Mouse (Mus musculus): ENCODE data around the gene Smok3c. TPM values are rescaled to one million over a fixed set of nuclear protein-coding genes. Genes with fewer than 3 reads are reported as not detected.
"Not testable (repeated sequence)": the region's sequence is repeated elsewhere in the genome, so short reads cannot be mapped to it uniquely, and the experiment has no call there.

Gene Smok3c
- polyA plus RNA-seq (2015; fragmentation: Nextera tagmentation; extraction: Ambion mirVana): not detected in 2 replicates

DNA sequence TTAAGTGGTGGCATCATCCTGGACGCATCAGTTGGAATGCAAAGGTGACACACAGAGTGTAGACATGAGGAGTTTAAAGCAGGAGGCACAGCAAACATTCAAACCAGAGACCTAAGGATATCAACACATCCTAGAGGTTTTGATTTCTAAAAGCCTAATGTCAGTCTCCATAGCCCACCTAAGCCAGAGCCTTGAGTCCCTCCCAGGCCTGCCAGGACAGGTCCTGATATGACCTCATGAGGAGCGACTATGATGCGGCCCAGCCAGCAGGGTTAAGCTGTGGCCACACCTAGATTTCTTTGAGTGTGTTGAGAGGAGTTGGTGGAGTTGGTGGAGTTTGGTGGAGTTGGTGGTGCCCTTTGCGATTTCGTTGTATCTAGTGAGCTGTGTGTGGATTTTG, at the start of gene Smok3c:
Gene Smok3c, plus strand, starts transcription at position 301 of the 400 bp plus-strand sequence.
- no CpG with 5 or more reads among the region's 5 CpGs for WGBS (ENCODE audit: insufficient replicate concordance)
- H3K4me1 ChIP-seq (replicated peaks); ATAC-seq (ENCODE audit: insufficient read depth); H3K4me3 ChIP-seq (replicated peaks); H3K9me3 ChIP-seq (replicated peaks); H3K27ac ChIP-seq (replicated peaks); H3K27me3 ChIP-seq; H3K9ac ChIP-seq; H3K4me2 ChIP-seq; H3K36me3 ChIP-seq (replicated peaks): not testable (repeated sequence)

DNA sequence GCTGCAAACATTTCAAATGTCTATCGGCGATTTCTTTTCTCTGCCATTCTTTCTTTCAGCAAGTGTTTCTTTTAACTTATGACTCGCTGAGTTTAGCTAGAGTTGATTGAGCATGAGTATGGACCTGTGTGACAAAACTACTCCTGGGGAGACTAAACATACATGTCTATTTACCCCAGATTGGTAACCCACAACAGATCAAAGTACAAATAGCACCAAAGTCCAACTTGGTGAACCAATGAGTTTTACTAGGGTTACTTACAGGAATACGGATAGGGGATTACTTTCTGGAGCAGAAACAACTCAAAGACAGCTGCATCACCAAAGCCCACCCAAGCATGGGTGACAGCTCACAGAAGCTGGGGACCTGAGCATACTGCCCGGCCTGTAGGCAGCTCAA, 43.6 kb upstream of the Smok3c start:
- no peak overlapping the region for H3K4me2 ChIP-seq
- WGBS (ENCODE audit: insufficient replicate concordance): 59% methylated on average over 5 of the region's 5 CpGs
- ATAC-seq (ENCODE audit: insufficient read depth): no peak; the same call in 1 of the 2 replicates
- H3K36me3 ChIP-seq (replicated peaks): no peaks in the 10 kb centered on the region
- H3K9me3 ChIP-seq (replicated peaks): no peaks in the 10 kb centered on the region
- no peak overlapping the region for H3K9ac ChIP-seq
- H3K4me3 ChIP-seq (replicated peaks): no peak overlapping the region
- H3K4me1 ChIP-seq (replicated peaks): 0 out of 2 replicates have a peak, but pooled peaks cover 2% of the 10 kb centered on the region
- H3K27me3 ChIP-seq: no peaks in the 10 kb centered on the region
- H3K27ac ChIP-seq (replicated peaks): no peak overlapping the region; the same call in 1 of the 2 replicates

DNA sequence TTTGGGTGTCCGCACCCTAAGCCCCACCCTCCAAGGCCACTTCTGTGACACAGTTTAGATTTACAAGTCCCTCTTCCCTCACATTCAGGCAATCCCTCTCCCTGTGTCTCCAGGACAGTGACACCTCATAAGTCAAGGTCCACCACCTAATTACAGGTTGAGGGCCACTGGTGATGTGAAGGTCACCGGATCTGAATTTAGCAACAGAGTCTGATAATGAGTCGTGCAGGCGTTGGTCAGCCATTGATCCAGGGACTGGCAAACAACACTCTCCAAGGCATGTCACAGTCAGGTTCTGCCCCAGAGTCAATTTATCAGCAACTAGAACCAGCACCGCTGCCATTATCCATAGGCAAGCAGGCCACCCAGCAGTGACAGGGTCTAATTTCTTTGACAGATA, 40.6 kb upstream of the Smok3c start:
- WGBS (ENCODE audit: insufficient replicate concordance): 62% methylated on average over 5 of the region's 5 CpGs
- Histone ChIP-seq H3K4me2 (no peak overlapping the region), H3K9ac (no peak overlapping the region), H3K36me3 (replicated peaks) (no peaks in the 10 kb centered on the region), H3K4me1 (replicated peaks) (0 out of 2 replicates have a peak, but pooled peaks cover 2% of the 10 kb centered on the region), H3K9me3 (replicated peaks) (no peaks in the 10 kb centered on the region), H3K27me3 (no peaks in the 10 kb centered on the region), H3K27ac (replicated peaks) (no peak overlapping the region), H3K4me3 (replicated peaks) (no peak overlapping the region)
- peak; percentile 54; the same call in 1 of the 2 replicates for ATAC-seq (ENCODE audit: insufficient read depth)

DNA sequence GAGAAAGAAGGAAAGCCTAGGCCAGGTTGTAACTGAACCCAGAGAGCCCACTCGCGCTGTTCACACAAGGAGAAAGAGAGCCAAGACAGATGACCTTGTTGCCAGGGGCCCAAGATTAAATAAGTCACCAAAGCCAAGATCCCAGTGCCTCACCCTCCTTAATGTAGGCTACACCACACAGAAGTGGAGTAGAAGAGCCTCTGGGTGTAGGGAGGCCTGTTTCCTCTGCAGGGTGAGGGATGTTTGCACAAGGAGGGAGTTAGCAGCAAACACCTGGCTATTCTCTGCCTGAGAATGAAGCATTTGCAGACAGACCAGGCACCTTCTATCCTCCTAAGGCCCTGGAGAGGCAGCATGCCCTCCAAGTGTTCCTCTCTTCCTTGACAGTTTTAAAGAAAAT, 36.5 kb upstream of the Smok3c start:
- 76% methylated on average over 2 of the region's 2 CpGs for WGBS (ENCODE audit: insufficient replicate concordance)
- no peaks in the 10 kb centered on the region for H3K36me3 ChIP-seq (replicated peaks)
- no peak for ATAC-seq (ENCODE audit: insufficient read depth)

DNA sequence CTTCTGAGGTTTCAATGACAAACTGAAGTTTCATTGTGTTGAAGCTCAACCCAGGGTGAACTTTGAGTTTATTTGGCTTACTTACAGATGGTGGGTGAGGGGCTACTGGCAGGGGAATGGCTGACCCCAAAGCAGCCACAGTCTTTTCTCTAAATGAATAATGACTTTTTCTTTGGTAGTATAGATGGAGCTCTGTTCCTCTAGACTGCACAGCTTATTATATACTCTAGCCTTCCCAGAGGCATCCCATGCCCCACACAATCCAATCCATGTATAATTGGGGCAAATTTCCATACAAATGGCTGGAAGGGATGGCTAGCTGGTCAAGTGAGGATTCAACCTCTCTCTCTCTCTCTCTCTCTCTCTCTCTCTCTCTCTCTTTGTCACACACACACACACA, 36.0 kb upstream of the Smok3c start:
- Histone ChIP-seq H3K9ac (no peak overlapping the region), H3K4me2 (no peak overlapping the region), H3K9me3 (replicated peaks) (no peaks in the 10 kb centered on the region), H3K4me1 (replicated peaks) (0 out of 2 replicates have a peak, but pooled peaks cover 2% of the 10 kb centered on the region), H3K27me3 (no peaks in the 10 kb centered on the region), H3K4me3 (replicated peaks) (no peak overlapping the region), H3K36me3 (replicated peaks) (no peaks in the 10 kb centered on the region), H3K27ac (replicated peaks) (no peak overlapping the region)
- no peak for ATAC-seq (ENCODE audit: insufficient read depth)

More for the DNA sequence above, 36.5 kb upstream of the Smok3c start:
- no peaks in the 10 kb centered on the region for H3K9me3 ChIP-seq (replicated peaks)
- no peak overlapping the region for H3K4me3 ChIP-seq (replicated peaks)
- no peak overlapping the region for H3K4me2 ChIP-seq
- no peak overlapping the region for H3K9ac ChIP-seq
- no peaks in the 10 kb centered on the region for H3K27me3 ChIP-seq
- H3K4me1 ChIP-seq (replicated peaks): 0 out of 2 replicates have a peak, but pooled peaks cover 2% of the 10 kb centered on the region
- no peak overlapping the region for H3K27ac ChIP-seq (replicated peaks)

DNA sequence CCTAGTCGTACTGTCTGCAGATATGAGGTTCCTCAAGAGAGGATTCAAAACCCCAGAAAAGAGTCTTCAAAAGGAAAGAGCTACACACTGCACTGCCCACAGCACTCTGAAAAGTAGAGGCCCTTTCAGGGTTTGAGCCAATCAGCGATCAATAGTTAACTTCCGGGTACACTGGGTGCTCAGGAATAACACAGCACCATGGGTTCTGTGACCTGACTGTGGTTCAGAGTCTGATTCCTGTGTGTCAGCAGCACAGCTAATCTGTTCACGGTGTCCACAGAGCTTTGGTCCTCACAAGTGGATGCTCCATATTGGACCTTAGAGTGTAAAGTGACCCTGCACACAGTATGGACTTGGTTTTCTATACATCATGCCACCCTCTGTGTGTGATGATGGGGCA, 33.4 kb upstream of the Smok3c start:
- H3K27me3 ChIP-seq; H3K4me2 ChIP-seq; H3K4me1 ChIP-seq (replicated peaks); H3K9me3 ChIP-seq (replicated peaks); H3K36me3 ChIP-seq (replicated peaks); H3K9ac ChIP-seq; H3K4me3 ChIP-seq (replicated peaks); ATAC-seq (ENCODE audit: insufficient read depth); H3K27ac ChIP-seq (replicated peaks): not testable (repeated sequence)
- 61% methylated on average over 4 of the region's 4 CpGs for WGBS (ENCODE audit: insufficient replicate concordance)

DNA sequence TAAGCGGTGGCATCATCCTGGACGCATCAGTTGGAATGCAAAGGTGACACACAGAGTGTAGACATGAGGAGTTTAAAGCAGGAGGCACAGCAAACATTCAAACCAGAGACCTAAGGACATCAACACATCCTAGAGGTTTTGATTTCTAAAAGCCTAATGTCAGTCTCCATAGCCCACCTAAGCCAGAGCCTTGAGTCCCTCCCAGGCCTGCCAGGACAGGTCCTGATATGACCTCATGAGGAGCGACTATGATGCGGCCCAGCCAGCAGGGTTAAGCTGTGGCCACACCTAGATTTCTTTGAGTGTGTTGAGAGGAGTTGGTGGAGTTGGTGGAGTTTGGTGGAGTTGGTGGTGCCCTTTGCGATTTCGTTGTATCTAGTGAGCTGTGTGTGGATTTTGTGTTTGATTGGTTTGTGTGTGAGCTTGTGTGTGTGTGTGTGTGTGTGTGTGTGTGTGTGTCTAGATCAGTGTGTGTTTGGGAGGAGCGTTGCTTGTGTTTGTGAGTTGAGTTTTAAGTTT, 32.0 kb upstream of the Smok3c start, which contains the start of the genes Smok3a and Smok3b:
Gene Smok3a, plus strand, starts transcription at position 301 of the 519 bp plus-strand sequence.
Gene Smok3b, plus strand, starts transcription at position 469 of the 519 bp plus-strand sequence.
- not testable (repeated sequence) for H3K27me3 ChIP-seq; H3K4me2 ChIP-seq; H3K4me3 ChIP-seq (replicated peaks); H3K36me3 ChIP-seq (replicated peaks); H3K4me1 ChIP-seq (replicated peaks); H3K9me3 ChIP-seq (replicated peaks); H3K27ac ChIP-seq (replicated peaks); H3K9ac ChIP-seq; ATAC-seq (ENCODE audit: insufficient read depth)
- WGBS (ENCODE audit: insufficient replicate concordance): 62% methylated on average over 5 of the region's 7 CpGs

DNA sequence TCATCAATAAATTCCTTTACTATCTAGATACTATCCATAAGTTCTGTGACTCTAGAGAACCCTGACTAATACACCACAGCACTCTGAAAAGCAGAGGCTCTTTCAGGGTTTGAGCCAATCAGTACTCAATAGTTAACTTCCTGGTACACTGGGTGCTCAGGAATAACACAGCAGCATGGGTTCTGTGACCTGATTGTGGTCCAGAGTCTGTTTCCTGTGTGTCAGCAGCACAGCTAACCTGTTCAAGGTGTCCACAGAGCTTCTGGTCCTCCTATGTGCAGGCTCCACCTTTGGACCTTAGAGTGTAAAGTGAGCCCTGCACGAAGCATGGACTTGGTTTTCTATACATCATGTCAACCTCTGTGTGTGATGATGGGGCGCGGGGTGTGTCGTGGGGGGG, 20.8 kb downstream of the Smok3c start:
- H3K9ac ChIP-seq: no peak overlapping the region
- 70% methylated on average over 4 of the region's 4 CpGs for WGBS (ENCODE audit: insufficient replicate concordance)
- no peak for ATAC-seq (ENCODE audit: insufficient read depth)
- no peaks in the 10 kb centered on the region for H3K4me1 ChIP-seq (replicated peaks)
- H3K27ac ChIP-seq (replicated peaks): no peak overlapping the region
- H3K4me3 ChIP-seq (replicated peaks): no peak overlapping the region
- no peaks in the 10 kb centered on the region for H3K36me3 ChIP-seq (replicated peaks)
- no peaks in the 10 kb centered on the region for H3K9me3 ChIP-seq (replicated peaks)
- no peak overlapping the region for H3K4me2 ChIP-seq
- no peaks in the 10 kb centered on the region for H3K27me3 ChIP-seq

DNA sequence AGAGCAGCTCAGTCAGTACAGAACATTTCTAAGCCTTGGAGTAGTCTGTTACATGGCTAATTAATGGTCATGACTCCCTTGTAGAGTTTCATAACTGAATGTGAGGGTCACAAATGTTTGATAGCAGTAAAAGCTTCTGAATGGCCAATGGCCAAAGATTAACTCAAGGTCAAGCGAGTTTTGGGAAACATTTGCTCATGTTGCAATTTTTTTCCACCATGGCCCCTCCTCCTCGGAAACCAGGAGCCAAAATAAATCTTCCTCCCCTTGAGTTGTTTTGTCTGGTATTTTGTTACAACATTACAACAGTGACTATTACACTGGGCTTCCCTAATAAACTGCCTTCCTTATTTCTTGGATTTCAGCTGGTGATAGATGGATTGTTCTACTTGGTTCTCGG, 22.7 kb downstream of the Smok3c start:
- WGBS (ENCODE audit: insufficient replicate concordance): 50% methylated on average over 3 of the region's 3 CpGs
- Histone ChIP-seq H3K4me3 (replicated peaks) (no peak overlapping the region), H3K36me3 (replicated peaks) (no peaks in the 10 kb centered on the region), H3K27me3 (no peaks in the 10 kb centered on the region), H3K9me3 (replicated peaks) (no peaks in the 10 kb centered on the region), H3K4me2 (no peak overlapping the region), H3K9ac (no peak overlapping the region), H3K27ac (replicated peaks) (no peak overlapping the region), H3K4me1 (replicated peaks) (no peaks in the 10 kb centered on the region)
- ATAC-seq (ENCODE audit: insufficient read depth): no peak

DNA sequence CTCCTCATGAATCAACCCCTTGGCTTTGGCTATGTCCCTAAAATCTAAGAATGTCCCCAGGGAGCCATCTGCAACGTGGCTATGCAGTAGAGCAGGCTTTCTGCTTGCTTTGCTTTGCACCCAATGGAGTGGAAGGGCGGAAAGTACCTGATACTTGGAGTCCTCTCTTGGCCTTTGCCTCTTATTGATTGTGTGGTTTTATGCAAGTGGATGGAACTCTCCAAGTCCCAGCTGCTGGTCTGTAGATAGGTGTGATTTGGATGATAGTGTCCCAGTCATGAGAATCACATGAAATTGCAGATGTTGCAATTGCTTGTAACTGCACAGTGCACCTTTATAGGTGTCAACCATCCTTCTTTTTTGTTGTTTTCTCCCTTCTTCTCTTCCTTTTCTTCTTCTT, 23.2 kb downstream of the Smok3c start:
- no peak overlapping the region for H3K4me3 ChIP-seq (replicated peaks)
- no peaks in the 10 kb centered on the region for H3K9me3 ChIP-seq (replicated peaks)
- ATAC-seq (ENCODE audit: insufficient read depth): no peak
- H3K9ac ChIP-seq: no peak overlapping the region
- no peaks in the 10 kb centered on the region for H3K36me3 ChIP-seq (replicated peaks)
- no peaks in the 10 kb centered on the region for H3K4me1 ChIP-seq (replicated peaks)
- no peaks in the 10 kb centered on the region for H3K27me3 ChIP-seq
- 35% methylated on average over 2 of the region's 2 CpGs for WGBS (ENCODE audit: insufficient replicate concordance)
- no peak overlapping the region for H3K27ac ChIP-seq (replicated peaks)
- H3K4me2 ChIP-seq: no peak overlapping the region

DNA sequence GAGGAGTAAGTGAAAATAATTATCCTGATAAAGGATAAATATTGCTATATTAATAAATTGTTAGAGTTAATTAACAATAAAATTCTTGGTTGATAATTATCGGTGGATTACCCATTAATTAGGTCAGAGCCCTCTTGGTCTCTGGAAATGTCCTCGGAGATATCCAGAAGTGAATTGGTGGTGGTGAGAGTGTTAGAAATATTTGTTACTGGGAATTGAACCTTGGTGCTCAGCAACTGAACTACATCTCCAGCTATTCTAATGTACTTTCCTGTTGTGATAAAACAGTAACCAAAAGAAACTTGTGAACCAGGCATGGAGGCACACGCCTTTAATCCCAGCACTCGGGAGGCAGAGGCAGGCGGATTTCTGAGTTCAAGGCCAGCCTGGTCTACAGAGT, 27.5 kb downstream of the Smok3c start:
- Histone ChIP-seq H3K4me1 (replicated peaks) (peaks cover 13% of the 10 kb centered on the region), H3K4me2 (no peak overlapping the region), H3K9me3 (replicated peaks) (no peaks in the 10 kb centered on the region), H3K27ac (replicated peaks) (no peak overlapping the region), H3K36me3 (replicated peaks) (no peaks in the 10 kb centered on the region), H3K9ac (no peak overlapping the region), H3K4me3 (replicated peaks) (no peak overlapping the region), H3K27me3 (no peaks in the 10 kb centered on the region)
- ATAC-seq (ENCODE audit: insufficient read depth): no peak
- WGBS (ENCODE audit: insufficient replicate concordance): 72% methylated on average over 5 of the region's 5 CpGs

DNA sequence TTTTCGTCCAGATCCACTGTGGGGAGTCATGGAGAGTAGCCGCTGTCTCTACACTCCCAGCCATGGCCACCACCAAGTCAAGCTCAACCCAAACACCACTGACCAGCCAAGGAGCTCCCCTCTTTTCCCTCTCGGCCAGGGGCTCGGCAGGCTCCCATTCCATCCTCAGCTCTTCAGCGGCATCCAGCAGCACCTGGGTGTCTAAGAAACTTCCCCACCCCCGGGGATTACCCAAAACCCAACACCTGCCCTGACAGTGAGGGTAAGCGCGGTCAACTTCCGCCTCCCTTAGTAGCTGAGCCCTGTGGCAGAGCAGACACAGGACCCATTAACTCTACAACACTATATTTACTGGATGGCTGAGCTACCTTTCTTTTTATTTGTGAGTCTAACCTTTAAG, 28.5 kb downstream of the Smok3c start:
- no peak overlapping the region for H3K27ac ChIP-seq (replicated peaks)
- H3K9ac ChIP-seq: no peak overlapping the region
- H3K4me1 ChIP-seq (replicated peaks): peaks cover 20% of the 10 kb centered on the region
- no peak for ATAC-seq (ENCODE audit: insufficient read depth)
- no peaks in the 10 kb centered on the region for H3K36me3 ChIP-seq (replicated peaks)
- H3K9me3 ChIP-seq (replicated peaks): no peaks in the 10 kb centered on the region
- WGBS (ENCODE audit: insufficient replicate concordance): 75% methylated on average over 9 of the region's 9 CpGs
- H3K27me3 ChIP-seq: no peaks in the 10 kb centered on the region
- no peak overlapping the region for H3K4me2 ChIP-seq
- no peak overlapping the region for H3K4me3 ChIP-seq (replicated peaks)

Measured in liver, embryonic 15.5 days (tissue).